Mouse (Mus musculus): ENCODE measurements around the gene Ptpn3. TPM values are rescaled to one million over a fixed set of nuclear protein-coding genes. Genes with fewer than 3 reads are reported as not detected.

Gene Ptpn3
- total RNA-seq, 2 experiments from 2014 or later = 68.4 to 77.7 TPM

GRCm38 (mm10) chr4:57294971-57295656 lies 6.5 kb downstream of the Ptpn3 start:
- TF ChIP-seq CTCF (IDR thresholded peaks at IDR 0.05) = no peak
- intact Hi-C loops (cut with DNase I) = no loop called here
- no peak for DNase-seq (ENCODE audit: extremely low spot score in 1 of 2, low spot score in 2 of 2)

DNA sequence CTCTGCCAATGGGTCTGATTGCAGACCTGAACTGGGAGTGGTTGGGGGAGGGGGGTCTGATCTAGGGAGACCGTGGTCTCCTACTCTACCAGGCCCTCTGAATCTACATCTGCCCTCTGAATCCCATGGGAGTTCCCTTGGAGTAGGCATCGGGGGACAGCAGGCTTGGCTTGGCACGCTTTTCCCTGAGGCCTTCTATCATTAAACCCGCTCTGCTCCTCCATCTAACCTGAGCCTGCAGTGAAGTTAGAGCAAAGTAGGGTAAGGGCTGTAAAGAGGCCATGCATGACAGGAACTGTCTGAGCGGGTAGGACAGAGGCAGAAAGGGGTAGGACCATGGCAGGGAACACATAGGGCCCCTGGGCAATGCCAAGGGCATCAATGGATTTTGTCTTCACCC lies 9.0 kb downstream of the Ptpn3 start:
- Histone ChIP-seq H3K27ac (no peak overlapping the region), H3K4me3 (no peak overlapping the region)
- no peak for DNase-seq (ENCODE audit: extremely low spot score in 1 of 2, low spot score in 2 of 2)
- intact Hi-C loops (cut with DNase I) = no loop called here
- no peak for TF ChIP-seq CTCF (IDR thresholded peaks at IDR 0.05)

More at GRCm38 (mm10) chr4:57294971-57295656, 6.5 kb downstream of the Ptpn3 start:
- Histone ChIP-seq H3K27ac (no peak overlapping the region), H3K4me3 (no peak overlapping the region)

DNA sequence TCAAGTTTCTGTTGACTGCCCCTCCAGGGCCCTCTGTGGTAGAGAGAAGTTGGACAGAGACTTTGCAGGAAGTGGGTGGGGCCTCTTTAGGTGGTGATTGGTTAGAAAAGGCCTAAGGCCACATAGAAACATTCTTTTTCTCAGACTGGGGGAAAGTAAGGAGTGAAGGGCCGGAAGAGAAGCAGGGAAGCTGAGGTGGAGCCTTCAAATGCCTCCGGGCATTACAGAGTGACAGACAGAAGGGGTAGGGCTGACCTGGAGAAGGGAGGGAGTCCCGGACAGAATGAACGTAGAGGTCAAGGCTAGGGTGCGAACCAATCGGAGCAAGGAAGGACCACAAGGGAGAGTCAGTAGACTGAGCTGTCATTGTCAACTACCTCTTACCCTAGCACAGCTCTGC lies 11.6 kb downstream of the Ptpn3 start:
- H3K27ac ChIP-seq = no peak overlapping the region
- intact Hi-C loops (cut with DNase I) = no loop called here
- no peak overlapping the region for H3K4me3 ChIP-seq
- no peak for TF ChIP-seq CTCF (IDR thresholded peaks at IDR 0.05)
- DNase-seq (ENCODE audit: extremely low spot score in 1 of 2, low spot score in 2 of 2) = no peak

GRCm38 (mm10) chr4:57287808-57288207 lies 13.8 kb downstream of the Ptpn3 start:
- Histone ChIP-seq H3K4me3 (no peak overlapping the region), H3K27ac (no peak overlapping the region)
- TF ChIP-seq CTCF (IDR thresholded peaks at IDR 0.05) = no peak
- no peak for DNase-seq (ENCODE audit: extremely low spot score in 1 of 2, low spot score in 2 of 2)
- intact Hi-C loops (cut with DNase I) = no loop called here

- Histone ChIP-seq H3K4me3 (no peak overlapping the region), H3K27ac (no peak overlapping the region)
- DNase-seq (ENCODE audit: extremely low spot score in 1 of 2, low spot score in 2 of 2) = no peak
- intact Hi-C loops (cut with DNase I) = no loop called here
- no peak for TF ChIP-seq CTCF (IDR thresholded peaks at IDR 0.05)
Measured at GRCm38 (mm10) chr4:57285251-57285650, 16.4 kb downstream of the Ptpn3 start.

DNA sequence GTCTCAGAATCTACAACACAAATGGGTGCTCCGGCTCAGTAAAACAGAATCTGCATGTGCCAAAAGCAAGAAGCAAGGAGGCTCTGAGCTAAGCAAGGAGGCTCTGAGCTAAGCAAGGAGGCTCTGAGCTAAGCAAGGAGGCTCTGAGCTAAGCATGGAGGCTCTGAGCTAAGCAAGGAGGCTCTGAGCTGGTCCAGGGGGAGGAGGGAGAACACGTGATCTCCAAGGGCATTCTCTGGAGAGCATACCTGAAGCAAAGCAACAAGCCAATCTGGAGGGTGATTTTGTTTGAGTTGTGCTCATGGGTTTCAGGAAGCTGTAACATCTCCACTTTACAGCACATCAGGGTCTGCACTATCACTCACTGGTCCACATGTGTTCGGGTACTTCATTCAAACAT lies 18.4 kb downstream of the Ptpn3 start:
- intact Hi-C loops (cut with DNase I) = no loop called here
- H3K4me3 ChIP-seq = no peak overlapping the region
- H3K27ac ChIP-seq = no peak overlapping the region
- no peak for DNase-seq (ENCODE audit: extremely low spot score in 1 of 2, low spot score in 2 of 2)
- TF ChIP-seq CTCF (IDR thresholded peaks at IDR 0.05) = no peak

- no peak for DNase-seq (ENCODE audit: extremely low spot score in 1 of 2, low spot score in 2 of 2)
- no peak for TF ChIP-seq CTCF (IDR thresholded peaks at IDR 0.05)
- Histone ChIP-seq H3K4me3 (no peak overlapping the region), H3K27ac (no peak overlapping the region)
- intact Hi-C loops (cut with DNase I) = no loop called here
Measured at GRCm38 (mm10) chr4:57282630-57283029, 19.0 kb downstream of the Ptpn3 start.

DNA sequence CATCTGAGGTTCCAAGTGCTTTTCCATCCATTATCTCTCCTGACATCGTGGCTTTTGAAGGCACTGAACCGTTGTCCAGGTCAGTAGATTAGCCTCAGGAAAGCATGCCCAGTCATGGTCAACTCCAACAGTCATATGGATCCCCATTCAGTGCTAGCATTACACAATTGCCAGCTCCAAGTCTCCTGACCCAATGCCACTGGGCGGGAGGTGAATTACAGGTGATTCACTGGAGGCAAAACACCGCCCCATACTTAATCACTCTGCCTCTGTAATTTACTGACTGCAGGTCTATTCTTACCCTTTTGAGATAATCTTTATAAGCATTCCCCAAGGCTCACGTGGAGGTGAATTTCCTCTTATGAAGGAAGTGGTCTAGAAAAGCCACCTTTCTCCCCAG lies 19.5 kb downstream of the Ptpn3 start:
- no peak for TF ChIP-seq CTCF (IDR thresholded peaks at IDR 0.05)
- no peak for DNase-seq (ENCODE audit: extremely low spot score in 1 of 2, low spot score in 2 of 2)
- intact Hi-C loops (cut with DNase I) = no loop called here
- Histone ChIP-seq H3K27ac (no peak overlapping the region), H3K4me3 (no peak overlapping the region)

- H3K27ac ChIP-seq = no peak overlapping the region
- intact Hi-C loops (cut with DNase I) = no loop called here
- no peak for TF ChIP-seq CTCF (IDR thresholded peaks at IDR 0.05)
- no peak overlapping the region for H3K4me3 ChIP-seq
- DNase-seq (ENCODE audit: extremely low spot score in 1 of 2, low spot score in 2 of 2) = no peak
Measured at GRCm38 (mm10) chr4:57280888-57281287, 20.7 kb downstream of the Ptpn3 start.

- Histone ChIP-seq H3K4me3 (no peak overlapping the region), H3K27ac (no peak overlapping the region)
- no peak for DNase-seq (ENCODE audit: extremely low spot score in 1 of 2, low spot score in 2 of 2)
- TF ChIP-seq CTCF (IDR thresholded peaks at IDR 0.05) = no peak
- intact Hi-C loops (cut with DNase I) = loop anchor here (5.0 to 10.0 kb wide), 3 partner anchors 134 to 262 kb away; partner anchors contain the start of gene Epb41l4b
Measured at GRCm38 (mm10) chr4:57279229-57279628, 22.4 kb downstream of the Ptpn3 start.

DNA sequence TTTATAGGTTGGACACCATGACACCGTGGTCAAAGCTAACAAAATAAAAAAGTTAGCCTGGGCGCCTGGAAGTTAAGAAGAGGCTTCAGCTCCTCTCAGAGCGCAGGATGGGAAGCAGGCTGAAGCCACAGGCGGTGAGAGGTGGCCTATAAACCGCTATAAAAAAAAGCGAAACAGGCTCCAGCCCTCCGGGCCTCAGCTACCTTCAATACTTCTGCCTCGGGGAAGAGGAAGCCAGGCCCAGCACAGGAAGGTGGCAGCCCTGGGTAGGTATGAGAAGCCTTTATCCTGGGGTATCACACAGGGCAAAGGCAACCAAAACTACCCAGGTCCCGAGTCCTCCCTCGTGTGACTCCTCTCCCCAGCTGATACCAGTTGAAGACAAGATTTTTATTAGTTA lies 22.8 kb downstream of the Ptpn3 start:
- no peak for TF ChIP-seq CTCF (IDR thresholded peaks at IDR 0.05)
- DNase-seq (ENCODE audit: extremely low spot score in 1 of 2, low spot score in 2 of 2) = no peak
- intact Hi-C loops (cut with DNase I) = loop anchor here (5.0 to 10.0 kb wide), 3 partner anchors 134 to 262 kb away; partner anchors contain the start of gene Epb41l4b
- H3K27ac ChIP-seq = no peak overlapping the region
- no peak overlapping the region for H3K4me3 ChIP-seq

GRCm38 (mm10) chr4:57277671-57278070 lies 24.0 kb downstream of the Ptpn3 start:
- Histone ChIP-seq H3K4me3 (no peak overlapping the region), H3K27ac (no peak overlapping the region)
- DNase-seq (ENCODE audit: extremely low spot score in 1 of 2, low spot score in 2 of 2) = no peak
- intact Hi-C loops (cut with DNase I) = loop anchor here (5.0 to 10.0 kb wide), 3 partner anchors 133 to 260 kb away; partner anchors contain the start of gene Epb41l4b
- no peak for TF ChIP-seq CTCF (IDR thresholded peaks at IDR 0.05)
